Mouse (Mus musculus) kidney, postnatal 0 days (tissue): Measurements from ENCODE around the gene Cenpc1. TPM values are rescaled to one million over a fixed set of nuclear protein-coding genes. Genes with fewer than 3 reads are reported as not detected.

Experiments
- ATAC-seq: fragments of 200-750 bp; cut with Nextera tagmentation; replicated peaks from 2 replicates; pipeline ENCODE4 v1.8.0; 2017; ENCODE audit warnings: low read depth, moderate number of reproducible peaks, moderate TSS enrichment, moderate library complexity; ENCODE audit not compliant: low FRiP score
- DNase-seq: peaks from one replicate; pipeline ENCODE4 v3.0.0-alpha.2; 2016; ENCODE audit warnings: low spot score
- H3K27ac ChIP-seq: fragments of 300-500 bp; sonication (generic); 2 replicates; pipeline ENCODE4 v1.5.1; 2014; ENCODE audit warnings: mild to moderate bottlenecking
- H3K27me3 ChIP-seq: fragments of 300-500 bp; sonication (generic); 2 replicates; pipeline ENCODE4 v1.6.1; 2014; ENCODE audit warnings: low read length, mixed read lengths; ENCODE audit not compliant: insufficient read depth
- H3K36me3 ChIP-seq: fragments of 300-500 bp; sonication (generic); 2 replicates; pipeline ENCODE4 v1.6.1; 2014; ENCODE audit warnings: low read length, mixed read lengths; ENCODE audit not compliant: insufficient read depth
- H3K4me1 ChIP-seq: fragments of 300-500 bp; sonication (generic); replicated peaks from 2 replicates; pipeline ENCODE4 v1.6.1; 2014; ENCODE audit warnings: antibody characterized with exemption, low read length, mixed read lengths; ENCODE audit not compliant: insufficient read depth
- H3K4me2 ChIP-seq: fragments of 300-500 bp; sonication (generic); 2 replicates; pipeline ENCODE4 v1.6.1; 2014; ENCODE audit warnings: mild to moderate bottlenecking, low read length, moderate library complexity, mixed read lengths
- H3K4me3 ChIP-seq: fragments of 300-500 bp; sonication (generic); replicated peaks from 2 replicates; pipeline ENCODE4 v1.5.1; 2014; ENCODE audit warnings: low read depth, low read length
- H3K9ac ChIP-seq: fragments of 300-500 bp; sonication (generic); 2 replicates; pipeline ENCODE4 v1.6.1; 2014; ENCODE audit warnings: low read depth, low read length
- H3K9me3 ChIP-seq: fragments of 300-500 bp; sonication (generic); replicated peaks from 2 replicates; pipeline ENCODE4 v1.6.1; 2016; ENCODE audit warnings: low read length, inconsistent platforms, mixed read lengths
- CTCF ChIP-seq: IDR thresholded peaks from 2 replicates; pipeline ENCODE4 v1.5.1; 2016; ENCODE audit warnings: antibody characterized with exemption, low read depth, mild to moderate bottlenecking, moderate library complexity
- WGBS: fragments of 180-500 bp; shearing (Covaris S2); extraction: QIAGEN DNeasy Blood & Tissue Kit; methylation state at CpG from one replicate; pipeline ENCODE4 v1.1.7; 2014; 5-methylcytosine and 5-hydroxymethylcytosine counted together
- polyA plus RNA-seq: library from polyadenylated mRNA; unstranded; fragments of >200 nt; fragmentation: Nextera tagmentation; extraction: Ambion mirVana; gene quantifications from 2 replicates; pipeline ENCODE4 v1.2.1, GENCODE M21; 2015

The Cenpc1 gene
- polyA plus RNA-seq, 1 experiment from 2014 or later = 20.2 TPM

DNA sequence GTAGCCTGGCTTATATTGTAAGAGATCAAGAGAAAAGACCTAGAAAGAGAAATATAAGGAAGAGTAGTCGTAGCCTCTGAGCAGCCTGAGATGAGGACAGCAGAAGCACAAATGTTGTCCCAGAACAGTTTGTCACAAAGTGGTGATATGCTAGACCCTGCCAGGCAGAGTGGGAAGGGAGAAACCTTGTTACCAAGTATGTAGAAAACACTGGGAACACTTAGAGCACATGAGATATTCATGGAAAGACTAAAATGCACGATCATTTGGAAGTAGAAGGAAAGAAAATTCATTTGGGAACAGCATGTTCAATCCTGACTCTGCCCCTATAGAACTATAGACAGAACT is 77.9 kb downstream of the Cenpc1 start:
- WGBS = 82% methylated on average over 2 of the region's 2 CpGs
- no peaks in the 10 kb centered on the region for H3K27me3 ChIP-seq
- ATAC-seq = no peak

DNA sequence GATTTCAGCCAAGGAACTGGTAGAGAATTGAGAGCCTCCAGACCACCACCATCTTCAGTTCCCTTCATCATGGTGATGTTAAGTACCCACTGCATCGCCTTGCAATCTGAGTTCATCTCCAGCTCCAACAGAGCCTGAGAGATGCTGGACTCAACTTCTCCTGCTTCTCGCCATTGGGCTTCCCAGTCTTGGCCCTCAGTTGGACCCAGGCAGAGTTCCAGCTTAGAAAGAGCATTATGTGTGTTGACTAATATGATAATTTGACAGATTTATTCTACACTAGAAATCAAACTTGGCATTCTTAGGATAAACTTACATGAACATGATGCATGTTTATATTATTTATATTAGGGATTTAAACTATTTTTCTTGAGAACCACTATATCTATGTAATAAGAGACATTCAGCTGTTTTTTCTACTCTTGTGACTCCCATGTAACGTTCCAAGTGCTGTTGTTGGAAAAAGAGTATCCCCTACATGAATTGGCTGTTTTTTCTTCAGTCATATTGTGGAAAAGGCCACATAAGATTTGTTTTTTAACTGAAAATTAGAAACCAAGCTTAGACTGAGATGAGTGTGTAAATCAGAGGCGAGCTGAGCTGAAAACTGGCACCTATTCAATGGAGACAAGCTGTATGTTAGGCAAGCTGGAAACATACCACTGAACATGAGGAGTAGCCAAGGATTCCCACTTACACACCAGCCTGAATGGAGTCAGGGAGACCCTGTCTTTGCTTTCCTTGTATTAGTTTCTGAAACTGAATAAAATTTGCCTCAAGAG is 78.5 kb downstream of the Cenpc1 start:
- ATAC-seq (no peak), DNase-seq (no peak)
- 73% methylated on average over 4 of the region's 4 CpGs for WGBS
- H3K36me3 ChIP-seq = no peaks in the 10 kb centered on the region
- no peak overlapping the region for H3K4me2 ChIP-seq
- no peaks in the 10 kb centered on the region for H3K9me3 ChIP-seq
- no peak overlapping the region for H3K4me3 ChIP-seq
- no peak for TF ChIP-seq CTCF
- no peak overlapping the region for H3K27ac ChIP-seq
- H3K27me3 ChIP-seq = no peaks in the 10 kb centered on the region
- no peak overlapping the region for H3K9ac ChIP-seq
- no peaks in the 10 kb centered on the region for H3K4me1 ChIP-seq

More for the DNA sequence above, 77.9 kb downstream of the Cenpc1 start:
- Histone ChIP-seq H3K4me3 (no peak overlapping the region), H3K9ac (no peak overlapping the region), H3K4me2 (no peak overlapping the region), H3K9me3 (no peaks in the 10 kb centered on the region), H3K36me3 (no peaks in the 10 kb centered on the region), H3K4me1 (no peaks in the 10 kb centered on the region), H3K27ac (no peak overlapping the region)
- no peak for DNase-seq
- TF ChIP-seq CTCF = no peak

DNA sequence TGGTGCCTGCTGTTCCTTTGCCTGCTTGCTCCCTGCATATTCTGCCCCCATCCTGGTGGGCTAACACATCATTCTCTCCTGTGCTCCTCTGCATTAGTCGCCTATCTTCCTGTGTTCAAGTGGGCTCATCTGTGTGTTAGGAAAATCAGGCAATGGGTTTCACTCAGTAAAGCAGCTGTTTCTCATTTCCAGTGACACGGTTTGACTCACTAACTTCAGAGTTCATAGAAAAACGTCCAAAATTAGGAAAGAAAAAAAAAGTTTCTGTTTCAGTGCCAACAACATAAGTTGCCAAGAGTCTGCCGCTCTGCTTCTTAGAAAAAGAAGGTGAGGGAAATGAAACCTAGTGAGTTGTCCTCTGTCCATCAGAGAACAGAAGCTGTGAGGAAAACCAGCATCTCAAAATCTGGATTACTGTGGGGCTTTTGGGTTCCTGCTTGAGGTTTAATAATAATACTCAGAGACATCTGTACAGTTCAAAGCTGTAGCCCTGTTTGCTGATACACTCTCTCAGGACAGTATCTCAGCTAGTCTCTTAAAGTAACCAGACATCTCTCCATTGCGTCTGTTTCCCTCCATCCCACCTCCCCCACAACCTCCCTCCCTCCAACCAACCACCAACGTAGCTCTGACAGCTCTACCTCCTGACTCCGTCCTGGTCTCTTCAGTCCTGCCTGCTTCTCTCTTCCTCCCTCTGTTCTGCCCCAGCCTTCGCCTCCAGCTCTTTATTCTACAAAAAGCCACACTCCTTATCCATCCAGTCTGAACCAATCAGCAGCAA is 87.5 kb downstream of the Cenpc1 start:
- Histone ChIP-seq H3K36me3 (no peaks in the 10 kb centered on the region), H3K27ac (no peak overlapping the region), H3K4me2 (no peak overlapping the region), H3K4me1 (no peaks in the 10 kb centered on the region), H3K4me3 (no peak overlapping the region), H3K27me3 (no peaks in the 10 kb centered on the region), H3K9ac (no peak overlapping the region), H3K9me3 (no peaks in the 10 kb centered on the region)
- DNase-seq = peak; percentile 40
- WGBS = 53% methylated on average over 8 of the region's 8 CpGs
- no peak for TF ChIP-seq CTCF
- no peak for ATAC-seq

DNA sequence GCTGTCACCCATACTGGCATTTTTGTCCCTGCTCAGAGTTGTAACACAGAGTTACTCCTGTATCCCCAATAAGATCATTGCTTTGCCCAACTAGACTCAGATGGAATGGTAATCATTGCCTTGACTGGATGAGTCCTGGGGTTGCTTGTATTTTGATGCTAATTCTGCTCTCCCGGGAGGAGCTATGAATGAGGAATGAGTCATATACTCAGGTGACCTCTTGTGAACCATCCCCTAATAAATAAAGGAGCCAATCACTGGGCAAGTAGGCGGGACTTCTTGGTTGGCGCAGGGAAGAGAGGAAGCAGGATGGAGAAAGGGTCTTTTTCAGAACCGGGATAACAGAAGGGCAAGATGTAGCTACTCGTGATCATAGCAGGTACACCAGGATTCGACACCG is 102.6 kb downstream of the Cenpc1 start:
- Histone ChIP-seq H3K4me3 (no peak overlapping the region), H3K27ac (no peak overlapping the region), H3K9me3 (no peaks in the 10 kb centered on the region), H3K4me2 (no peak overlapping the region), H3K9ac (no peak overlapping the region), H3K4me1 (no peaks in the 10 kb centered on the region), H3K27me3 (no peaks in the 10 kb centered on the region), H3K36me3 (no peaks in the 10 kb centered on the region)
- DNase-seq = no peak
- no peak for TF ChIP-seq CTCF
- 80% methylated on average over 7 of the region's 7 CpGs for WGBS
- no peak for ATAC-seq

Other genes starting within 250 kb of the Cenpc1 start
- 0.49 and 0.70 TPM in 2 replicates for gene Stap1, start 6.2 kb upstream of the Cenpc1 start, polyA plus RNA-seq
- gene Uba6, start 107.2 kb upstream of the Cenpc1 start, polyA plus RNA-seq = 7.9 and 8.3 TPM in 2 replicates
- gene Gnrhr, start 132.3 kb upstream of the Cenpc1 start, polyA plus RNA-seq = not detected in 2 replicates
- gene Tmprss11c, start 223.7 kb upstream of the Cenpc1 start, polyA plus RNA-seq = not detected in 2 replicates